ENCODE assay signal across 9 mouse cellular contexts in genomic region chr1:121490241-121490640, GRCm38 (mm10). TPM values are rescaled to one million over a fixed set of nuclear protein-coding genes. Genes with fewer than 3 reads are reported as not detected.
DNase-seq lines count a peak whose midpoint lies in the region; ATAC-seq and TF ChIP-seq lines count a peak whose summit lies in the region.
"Had no signal": no experiment of that assay in that cellular context is flagged by ENCODE, and none has a peak within 500 bp of the region (broad histone marks: within the 10 kb centered on the region; RNA-seq: fewer than 3 reads in every experiment).

No protein-coding gene starts in this region.

- no peaks in the 10 kb centered on the region for H3K27me3 ChIP-seq in G1E (ENCODE audit: insufficient read depth, low read length)
- no peaks in the 10 kb centered on the region for H3K27me3 ChIP-seq in intestine, embryonic 16.5 days (replicated peaks; ENCODE audit: control insufficient read depth, insufficient read depth, low read length)
- no peaks in the 10 kb centered on the region for H3K27me3 ChIP-seq in liver, postnatal 0 days (ENCODE audit: insufficient read depth, low read length)
- H3K27me3 ChIP-seq: stomach, embryonic 15.5 days had no signal

- no peak overlapping the region for H3K4me3 ChIP-seq in G1E (ENCODE audit: low read depth, low read length)
- no peak overlapping the region for H3K4me3 ChIP-seq in intestine, embryonic 16.5 days (ENCODE audit: low read length)
- H3K4me3 ChIP-seq in liver, postnatal 0 days (ENCODE audit: low read depth, low read length): no peak overlapping the region
- H3K4me3 ChIP-seq: stomach, embryonic 15.5 days had no signal

- no peaks in the 10 kb centered on the region for H3K9me3 ChIP-seq in G1E (replicated peaks)
- H3K9me3 ChIP-seq in intestine, embryonic 16.5 days (ENCODE audit: control insufficient read depth, low read length): no peaks in the 10 kb centered on the region
- H3K9me3 ChIP-seq in liver, postnatal 0 days (ENCODE audit: low read length): no peaks in the 10 kb centered on the region
- H3K9me3 ChIP-seq: stomach, embryonic 15.5 days had no signal

- intact Hi-C loops in heart, postnatal 36 days (cut with DNase I): no loop called here

- DNase-seq in heart, postnatal 4 days: peak; percentile 34
- DNase-seq in heart, postnatal 36 days: no peak
- DNase-seq in G1E (ENCODE audit: low spot score): peak; percentile 12
- DNase-seq in liver, postnatal 0 days: peak; percentile 20
- DNase-seq in testis, postnatal 10 days (ENCODE audit: low spot score): peak; percentile 49
- DNase-seq in urinary bladder, adult 18-20 months (ENCODE audit: low spot score in 2 of 2): no peak

- no peak for TF ChIP-seq EP300 in liver, postnatal 0 days (IDR thresholded peaks at IDR 0.05; ENCODE audit: low read depth)

- H3K27ac ChIP-seq in intestine, embryonic 16.5 days (ENCODE audit: low read length): no peak overlapping the region
- no peak overlapping the region for H3K27ac ChIP-seq in liver, postnatal 0 days (ENCODE audit: low read depth)
- H3K27ac ChIP-seq: stomach, embryonic 15.5 days had no signal

- no peaks in the 10 kb centered on the region for H3K4me1 ChIP-seq in G1E (ENCODE audit: insufficient read depth, low read depth, low read length)
- H3K4me1 ChIP-seq in intestine, embryonic 16.5 days (ENCODE audit: control insufficient read depth, insufficient read depth, low read length): no peaks in the 10 kb centered on the region
- H3K4me1 ChIP-seq in liver, postnatal 0 days (ENCODE audit: insufficient read depth): no peaks in the 10 kb centered on the region
- H3K4me1 ChIP-seq: stomach, embryonic 15.5 days had no signal

- no peak overlapping the region for H3K4me2 ChIP-seq in intestine, embryonic 16.5 days (ENCODE audit: low read depth, low read length)
- no peak overlapping the region for H3K4me2 ChIP-seq in liver, postnatal 0 days (ENCODE audit: low read depth, low read length)
- H3K4me2 ChIP-seq: stomach, embryonic 15.5 days had no signal

- H3K36me3 ChIP-seq in G1E (replicated peaks): peaks cover 98% of the 10 kb centered on the region
- H3K36me3 ChIP-seq in intestine, embryonic 16.5 days (ENCODE audit: control insufficient read depth, insufficient read depth, low read length): peaks cover 25% of the 10 kb centered on the region; the same call in 1 of the 2 replicates
- H3K36me3 ChIP-seq in liver, postnatal 0 days (replicated peaks; ENCODE audit: insufficient read depth, low read length): peaks cover 54% of the 10 kb centered on the region

- 28% methylated on average over 5 of the region's 5 CpGs for WGBS in intestine, embryonic 16.5 days
- 40% methylated on average over 5 of the region's 5 CpGs for WGBS in liver, postnatal 0 days (ENCODE audit: insufficient replicate concordance)

- H3K9ac ChIP-seq in intestine, embryonic 16.5 days (ENCODE audit: low read depth, low read length): no peak overlapping the region
- H3K9ac ChIP-seq in liver, postnatal 0 days (replicated peaks): no peak overlapping the region
- H3K9ac ChIP-seq: stomach, embryonic 15.5 days had no signal

- TF ChIP-seq CTCF in G1E (IDR thresholded peaks at IDR 0.05; ENCODE audit: low read depth, low read length): 0 out of 2 replicates have a peak, but pooled peaks have one; percentile 5
- peak; percentile 58 for TF ChIP-seq CTCF in liver, postnatal 0 days (IDR thresholded peaks at IDR 0.05; ENCODE audit: low read depth)

- peak; percentile 68 for ATAC-seq in G1E (ENCODE audit: extremely low read depth, insufficient number of reproducible peaks, low FRiP score, poor library complexity, severe bottlenecking)
- ATAC-seq in common myeloid progenitor, adult 5-6 weeks (replicated peaks; ENCODE audit: low read depth, poor library complexity, severe bottlenecking): peak; percentile 99
- ATAC-seq in intestine, embryonic 16.5 days: 0 out of 2 replicates have a peak, but pooled peaks have one; percentile 55
- ATAC-seq in liver, postnatal 0 days: no peak

RNA-seq across cellular contexts. Expression of gene Htr5b, which starts 38.0 kb away (rescaled TPM):
- total RNA-seq in heart, postnatal 4 days (2021): not detected
- total RNA-seq in heart, postnatal 36 days (2021): not detected
- total RNA-seq in G1E (2014; fragmentation: Nextera tagmentation): not detected in 2 replicates
- total RNA-seq in G1E (2017): 0.11 TPM in 1 of 2 replicates, not detected in the other
- not detected in 2 replicates for polyA plus RNA-seq in G1E (2012)
- not detected in 2 replicates for total RNA-seq in common myeloid progenitor, adult 5-6 weeks (2017)
- polyA plus RNA-seq in intestine, embryonic 16.5 days (2015; fragmentation: Nextera tagmentation; extraction: Ambion mirVana): 0.23 and 0.33 TPM in 2 replicates
- polyA plus RNA-seq in liver, postnatal 0 days (2015; fragmentation: Nextera tagmentation; extraction: Ambion mirVana): not detected in 2 replicates

RNA-seq across cellular contexts. Expression of gene Ccdc93, which starts 59.4 kb away (rescaled TPM):
- total RNA-seq in heart, postnatal 4 days (2021): 10 to 100 TPM; 11.2 to 13.0 TPM
- 10 to 100 TPM; 12.4 to 14.5 TPM for total RNA-seq in heart, postnatal 36 days (2021)
- total RNA-seq in G1E (2014; fragmentation: Nextera tagmentation) (32.7 and 44.7 TPM in 2 replicates), G1E (2017) (37.3 and 44.7 TPM in 2 replicates)
- polyA plus RNA-seq in G1E (2012): 5.7 and 6.4 TPM in 2 replicates
- total RNA-seq in common myeloid progenitor, adult 5-6 weeks (2017): 17.2 and 18.7 TPM in 2 replicates
- 10.7 and 11.5 TPM in 2 replicates for polyA plus RNA-seq in intestine, embryonic 16.5 days (2015; fragmentation: Nextera tagmentation; extraction: Ambion mirVana)
- polyA plus RNA-seq in liver, postnatal 0 days (2015; fragmentation: Nextera tagmentation; extraction: Ambion mirVana): 2.9 and 3.1 TPM in 2 replicates

Comparison
In these comparisons a context has a peak if more than half of its experiments do, and no peak if none do; other contexts are left out.
1. DNase-seq: peak in heart, postnatal 4 days (single experiment), G1E (single experiment), liver, postnatal 0 days (single experiment) and testis, postnatal 10 days (single experiment); none in heart, postnatal 36 days (0 of 2) and urinary bladder, adult 18-20 months (0 of 2).